Mouse (Mus musculus) neural tube, embryonic 13.5 days (tissue): Measurements from ENCODE around the gene Spg7. TPM values are rescaled to one million over a fixed set of nuclear protein-coding genes. Genes with fewer than 3 reads are reported as not detected.
A peak's percentile ranks its signal among the peaks of the same experiment; 100 is the strongest.

Source experiments
- ATAC-seq: fragments of 200-750 bp; cut with Nextera tagmentation; 2 replicates; pipeline ENCODE4 v1.8.0; 2017; ENCODE audit warnings: low read depth, mild to moderate bottlenecking, moderate TSS enrichment, moderate library complexity
- H3K27ac ChIP-seq: fragments of 300-500 bp; sonication (generic); replicated peaks from 2 replicates; pipeline ENCODE4 v1.5.1; 2015; ENCODE audit warnings: moderate library complexity, mild to moderate bottlenecking, inconsistent platforms
- H3K27me3 ChIP-seq: fragments of 300-500 bp; sonication (generic); 2 replicates; pipeline ENCODE4 v1.6.1; 2015; ENCODE audit warnings: mild to moderate bottlenecking, inconsistent platforms
- H3K36me3 ChIP-seq: fragments of 300-500 bp; sonication (generic); 2 replicates; pipeline ENCODE4 v1.6.1; 2015; ENCODE audit warnings: mild to moderate bottlenecking, inconsistent platforms
- H3K4me1 ChIP-seq: fragments of 300-500 bp; sonication (generic); replicated peaks from 2 replicates; pipeline ENCODE4 v1.6.1; 2015; ENCODE audit warnings: inconsistent platforms
- H3K4me2 ChIP-seq: fragments of 300-500 bp; sonication (generic); 2 replicates; pipeline ENCODE4 v1.6.1; 2015; ENCODE audit warnings: inconsistent platforms, mild to moderate bottlenecking, moderate library complexity
- H3K4me3 ChIP-seq: fragments of 300-500 bp; sonication (generic); 2 replicates; pipeline ENCODE4 v1.5.1; 2015; ENCODE audit warnings: mild to moderate bottlenecking, inconsistent platforms
- H3K9ac ChIP-seq: fragments of 300-500 bp; sonication (generic); 2 replicates; pipeline ENCODE4 v1.6.1; 2015; ENCODE audit warnings: moderate library complexity, mild to moderate bottlenecking, inconsistent platforms
- H3K9me3 ChIP-seq: fragments of 300-500 bp; sonication (generic); 2 replicates; pipeline ENCODE4 v1.6.1; 2016; ENCODE audit warnings: inconsistent platforms
- WGBS: fragments of 180-500 bp; shearing (Covaris S2); methylation state at CpG from one replicate; pipeline ENCODE4 v1.1.7; 2015; 5-methylcytosine and 5-hydroxymethylcytosine counted together
- polyA plus RNA-seq: library from polyadenylated mRNA; unstranded; fragments of >200 nt; fragmentation: Nextera tagmentation; extraction: Ambion mirVana; gene quantifications from 2 replicates; pipeline ENCODE4 v1.2.1, GENCODE M21; 2015

Spg7 gene
- polyA plus RNA-seq, 1 experiment from 2014 or later = 48.7 TPM

DNA sequence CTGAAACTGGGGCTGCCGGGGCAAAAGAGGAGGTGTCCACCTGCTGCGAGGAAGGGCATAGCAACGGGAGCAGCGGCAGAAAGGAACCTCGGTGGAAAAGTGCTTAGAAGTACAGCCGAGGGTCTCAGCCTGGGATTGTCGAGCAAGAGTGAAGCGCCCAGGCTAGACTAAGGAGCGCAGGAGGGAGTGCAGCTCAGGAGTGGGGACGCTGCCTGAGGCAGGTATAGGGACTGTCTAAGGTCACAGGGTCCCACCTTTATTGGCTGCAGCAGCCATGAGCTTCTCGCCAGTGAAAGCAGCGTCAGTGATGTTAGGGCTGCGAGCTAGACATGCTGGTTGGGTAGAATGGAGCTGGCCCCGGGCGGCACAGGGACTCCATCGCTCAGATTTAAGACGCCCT, 55.0 kb downstream of the Spg7 start:
- peak overlapping the region; percentile 70 for H3K9ac ChIP-seq
- H3K9me3 ChIP-seq = no peaks in the 10 kb centered on the region
- H3K4me1 ChIP-seq = peaks cover 18% of the 10 kb centered on the region
- H3K4me3 ChIP-seq = peak overlapping the region; percentile 43
- peak overlapping the region; percentile 70 for H3K4me2 ChIP-seq
- H3K36me3 ChIP-seq = no peaks in the 10 kb centered on the region
- peak; percentile 56 for ATAC-seq
- H3K27ac ChIP-seq = no peak overlapping the region
- 4% methylated on average over 17 of the region's 17 CpGs for WGBS
- peaks cover 71% of the 10 kb centered on the region for H3K27me3 ChIP-seq

DNA sequence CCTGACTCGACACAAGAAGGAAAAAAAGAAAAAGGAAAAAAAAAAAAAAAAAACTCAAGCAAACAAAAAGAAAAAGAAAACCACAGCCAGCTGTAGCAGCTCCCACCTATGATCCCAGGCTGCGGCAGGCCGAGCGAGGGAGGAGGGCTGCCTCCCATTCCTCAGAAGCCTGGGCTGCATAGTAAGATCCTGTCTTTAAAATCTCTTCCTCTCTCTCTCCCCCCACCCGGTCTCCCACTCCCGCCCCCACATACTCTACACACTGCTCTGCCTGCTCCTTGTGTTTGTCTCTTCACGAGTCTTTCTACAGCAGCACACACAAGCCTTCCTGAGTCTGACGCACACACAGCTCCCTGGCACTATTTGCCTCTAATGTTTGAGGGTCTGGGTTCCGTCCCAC, 59.3 kb downstream of the Spg7 start:
- no peak for ATAC-seq
- Histone ChIP-seq H3K36me3 (no peaks in the 10 kb centered on the region), H3K27me3 (peaks cover 66% of the 10 kb centered on the region), H3K27ac (no peak overlapping the region), H3K9me3 (no peaks in the 10 kb centered on the region), H3K9ac (no peak overlapping the region), H3K4me3 (no peak overlapping the region), H3K4me2 (no peak overlapping the region), H3K4me1 (peaks cover 15% of the 10 kb centered on the region)
- WGBS = 73% methylated on average over 9 of the region's 9 CpGs

DNA sequence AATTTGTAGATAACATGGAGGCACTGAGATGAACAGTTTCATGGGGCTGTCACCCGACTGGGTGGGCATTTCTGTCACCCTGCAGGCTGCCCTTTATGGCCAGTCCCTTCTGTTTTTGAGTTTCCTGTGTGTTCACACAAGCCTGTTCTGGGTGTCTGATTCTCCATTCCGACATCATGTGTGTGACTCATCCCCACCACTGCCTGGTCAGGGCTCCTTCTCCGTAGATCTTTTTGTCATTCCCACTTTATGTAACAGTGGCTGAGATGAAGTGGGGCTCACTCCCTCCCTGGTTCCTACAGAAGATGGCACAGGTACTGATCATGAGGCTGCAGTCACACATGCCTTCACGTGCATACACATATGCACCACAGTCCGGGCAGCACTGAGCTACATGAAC, 59.9 kb downstream of the Spg7 start:
- Histone ChIP-seq H3K4me1 (peaks cover 9% of the 10 kb centered on the region), H3K4me2 (no peak overlapping the region), H3K4me3 (no peak overlapping the region), H3K36me3 (no peaks in the 10 kb centered on the region), H3K9me3 (no peaks in the 10 kb centered on the region), H3K9ac (no peak overlapping the region), H3K27me3 (peaks cover 64% of the 10 kb centered on the region), H3K27ac (no peak overlapping the region)
- WGBS = 78% methylated on average over 5 of the region's 5 CpGs
- ATAC-seq = no peak

DNA sequence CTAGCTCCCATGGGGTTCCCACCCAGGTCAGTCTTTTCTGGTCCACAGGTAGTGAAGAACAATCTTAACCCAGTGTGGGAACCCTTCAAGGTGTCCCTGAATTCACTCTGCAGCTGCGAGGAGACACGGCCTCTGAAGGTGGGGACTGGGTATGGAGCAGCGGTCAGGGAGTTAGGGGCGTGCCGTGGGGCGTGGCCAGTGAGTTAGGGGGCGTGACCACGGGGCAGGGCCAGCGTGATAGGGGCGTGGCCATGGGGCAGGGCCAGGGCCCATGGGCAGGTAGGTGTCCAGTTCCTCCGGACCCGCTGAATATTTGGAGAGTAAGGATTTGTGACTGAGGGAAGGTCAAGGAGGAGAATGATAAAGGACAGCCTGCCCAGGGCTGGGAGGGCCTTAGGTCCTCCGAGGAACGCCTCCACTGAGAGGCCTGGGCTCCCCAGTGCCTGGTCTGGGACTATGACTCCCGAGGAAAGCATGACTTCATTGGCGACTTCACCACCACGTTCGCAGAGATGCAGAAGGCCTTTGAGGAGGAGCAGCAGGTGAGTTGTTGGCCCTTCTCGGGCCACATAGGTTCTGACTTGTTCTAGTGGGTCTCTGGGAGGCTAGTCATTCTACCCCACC, 63.6 kb downstream of the Spg7 start:
- 6% methylated on average over 19 of the region's 19 CpGs for WGBS
- no peak overlapping the region for H3K4me2 ChIP-seq
- H3K9ac ChIP-seq = no peak overlapping the region
- H3K27ac ChIP-seq = no peak overlapping the region
- no peaks in the 10 kb centered on the region for H3K36me3 ChIP-seq
- H3K4me3 ChIP-seq = no peak overlapping the region
- no peaks in the 10 kb centered on the region for H3K9me3 ChIP-seq
- H3K27me3 ChIP-seq = peaks cover 35% of the 10 kb centered on the region
- 0 out of 2 replicates have a peak, but pooled peaks cover 3% of the 10 kb centered on the region for H3K4me1 ChIP-seq
- ATAC-seq = no peak

DNA sequence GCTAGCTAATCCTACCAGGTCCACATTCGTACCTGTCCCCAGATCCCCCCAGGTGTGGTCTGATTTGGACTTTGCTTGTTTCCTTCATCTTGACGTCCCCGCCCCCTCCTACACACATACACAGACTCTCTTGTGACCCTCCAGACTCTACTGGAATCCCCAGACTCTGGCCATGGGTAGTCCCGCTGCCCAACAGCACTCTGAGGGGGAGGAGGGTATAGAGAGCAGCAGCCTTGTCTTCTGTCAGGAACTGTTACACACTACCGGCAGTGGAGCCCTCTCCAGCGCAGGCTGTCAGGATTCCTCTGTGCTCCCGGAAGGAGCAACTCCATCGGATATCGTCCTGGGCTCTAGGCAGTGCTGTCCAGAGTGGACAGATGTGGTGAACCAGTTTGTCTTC, 68.3 kb downstream of the Spg7 start:
- no peak overlapping the region for H3K4me2 ChIP-seq
- peaks cover 15% of the 10 kb centered on the region for H3K4me1 ChIP-seq
- no peak for ATAC-seq
- peaks cover 14% of the 10 kb centered on the region for H3K27me3 ChIP-seq
- no peaks in the 10 kb centered on the region for H3K9me3 ChIP-seq
- H3K36me3 ChIP-seq = no peaks in the 10 kb centered on the region
- WGBS = 70% methylated on average over 9 of the region's 9 CpGs
- H3K4me3 ChIP-seq = no peak overlapping the region
- no peak overlapping the region for H3K27ac ChIP-seq
- no peak overlapping the region for H3K9ac ChIP-seq

DNA sequence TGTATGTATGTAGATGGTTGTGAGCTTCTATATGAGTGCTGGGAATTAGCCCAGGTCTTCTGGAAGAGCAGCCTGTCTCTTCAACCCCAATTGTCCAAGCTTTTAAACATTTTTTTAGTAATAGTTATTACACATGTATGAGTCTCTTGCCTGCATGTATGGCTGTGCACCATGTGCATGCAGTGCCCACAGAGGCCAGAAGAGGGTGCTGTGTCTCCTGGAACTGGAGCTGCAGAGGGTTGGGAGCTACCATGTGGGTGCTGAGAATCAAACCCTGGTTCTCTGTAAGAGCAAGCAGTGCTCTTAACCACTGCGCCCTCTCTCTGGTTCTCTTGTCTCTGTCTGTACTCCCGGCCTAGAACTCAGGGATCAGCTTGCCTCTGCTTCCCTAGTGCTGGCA, 70.2 kb downstream of the Spg7 start:
- Histone ChIP-seq H3K4me1 (peaks cover 24% of the 10 kb centered on the region), H3K9ac (no peak overlapping the region), H3K36me3 (no peaks in the 10 kb centered on the region), H3K4me3 (no peak overlapping the region), H3K4me2 (no peak overlapping the region), H3K27ac (no peak overlapping the region), H3K27me3 (no peaks in the 10 kb centered on the region; the same call in 1 of the 2 replicates), H3K9me3 (no peaks in the 10 kb centered on the region)
- WGBS = 96% methylated on average over 2 of the region's 2 CpGs
- no peak for ATAC-seq

DNA sequence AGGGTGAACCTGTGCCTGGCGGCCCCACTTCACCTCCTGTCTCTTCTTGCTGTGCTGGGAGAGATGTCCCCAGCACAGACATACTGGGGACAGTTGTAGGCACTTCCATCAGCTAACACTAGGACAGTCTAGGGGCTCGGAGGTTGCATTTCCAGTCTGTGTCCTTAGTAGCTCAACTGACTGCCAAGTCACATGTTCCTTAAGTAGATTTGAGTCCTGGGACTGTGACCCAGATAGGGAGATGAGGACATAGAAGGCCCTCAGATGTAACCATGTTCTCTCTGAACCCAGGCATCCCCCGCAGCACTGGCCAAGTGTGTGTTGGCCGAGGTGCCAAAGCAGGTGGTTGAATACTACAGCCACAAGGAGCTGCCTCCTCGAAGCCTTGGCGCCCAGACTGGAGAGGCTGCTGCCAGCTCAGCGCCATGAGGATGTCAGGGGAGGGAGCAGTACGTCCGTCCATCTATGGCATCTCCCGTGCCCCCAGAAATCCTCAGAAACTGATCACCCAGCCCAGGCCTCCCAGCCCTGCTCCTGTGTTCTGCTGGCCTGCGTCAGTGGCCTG, 71.5 kb downstream of the Spg7 start:
- no peaks in the 10 kb centered on the region; the same call in 1 of the 2 replicates for H3K27me3 ChIP-seq
- H3K4me1 ChIP-seq = peaks cover 27% of the 10 kb centered on the region
- H3K9ac ChIP-seq = no peak overlapping the region
- 88% methylated on average over 11 of the region's 11 CpGs for WGBS
- no peak overlapping the region for H3K27ac ChIP-seq
- ATAC-seq = no peak
- no peak overlapping the region for H3K4me3 ChIP-seq
- no peaks in the 10 kb centered on the region for H3K9me3 ChIP-seq
- H3K36me3 ChIP-seq = no peaks in the 10 kb centered on the region
- H3K4me2 ChIP-seq = no peak overlapping the region

DNA sequence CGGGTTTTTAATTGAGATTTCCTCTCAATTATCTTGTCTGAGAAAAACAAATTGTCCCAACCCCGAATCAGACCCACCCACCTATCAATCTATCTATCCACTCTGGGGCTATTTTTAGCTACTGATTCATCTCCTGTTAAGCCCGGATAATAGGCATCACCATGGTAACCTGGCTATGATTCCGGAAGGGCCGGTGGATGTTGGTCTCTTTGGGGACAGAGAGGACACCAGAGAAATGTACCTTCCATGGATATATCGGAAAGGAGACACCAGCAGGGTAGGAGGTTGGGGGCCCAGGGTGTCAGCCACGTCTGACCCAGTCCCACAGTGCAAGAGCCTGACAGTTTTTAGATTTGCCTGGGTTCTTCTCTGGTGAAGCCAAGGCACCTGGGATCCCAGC, 72.7 kb downstream of the Spg7 start:
- H3K4me2 ChIP-seq = peak overlapping the region; percentile 34
- peaks cover 27% of the 10 kb centered on the region for H3K4me1 ChIP-seq
- H3K9ac ChIP-seq = 0 out of 2 replicates have a peak overlapping the region, but pooled peaks have one; percentile 17
- WGBS = 6% methylated on average over 7 of the region's 7 CpGs
- no peak for ATAC-seq
- H3K27ac ChIP-seq = peak overlapping the region; percentile 49; the same call in 1 of the 2 replicates
- H3K36me3 ChIP-seq = no peaks in the 10 kb centered on the region
- no peak overlapping the region for H3K4me3 ChIP-seq
- H3K27me3 ChIP-seq = no peaks in the 10 kb centered on the region; the same call in 1 of the 2 replicates
- no peaks in the 10 kb centered on the region for H3K9me3 ChIP-seq

DNA sequence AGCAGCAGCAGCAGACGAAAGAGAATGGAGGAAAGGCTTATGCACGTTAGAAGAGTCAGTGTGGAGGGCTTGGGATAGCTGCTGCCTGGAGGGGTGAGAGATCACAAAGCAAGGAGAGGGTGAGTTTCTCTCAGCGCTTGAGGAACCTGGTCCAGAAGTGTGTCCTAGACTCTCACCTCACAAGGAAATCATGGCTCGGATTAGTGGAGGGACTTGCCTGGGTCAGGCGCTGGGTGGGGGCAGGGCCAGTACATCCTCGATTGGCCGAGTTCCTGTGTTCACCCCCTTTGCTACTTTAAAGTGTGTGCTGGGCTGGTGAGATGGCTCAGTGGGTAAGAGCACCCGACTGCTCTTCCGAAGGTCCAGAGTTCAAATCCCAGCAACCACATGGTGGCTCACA, 73.1 kb downstream of the Spg7 start:
- Histone ChIP-seq H3K27ac (peak overlapping the region; percentile 49; the same call in 1 of the 2 replicates), H3K36me3 (no peaks in the 10 kb centered on the region), H3K9ac (0 out of 2 replicates have a peak overlapping the region, but pooled peaks have one; percentile 17), H3K4me3 (no peak overlapping the region), H3K4me1 (peaks cover 27% of the 10 kb centered on the region), H3K27me3 (no peaks in the 10 kb centered on the region; the same call in 1 of the 2 replicates), H3K9me3 (no peaks in the 10 kb centered on the region), H3K4me2 (peak overlapping the region; percentile 34)
- ATAC-seq = no peak
- 48% methylated on average over 9 of the region's 9 CpGs for WGBS

DNA sequence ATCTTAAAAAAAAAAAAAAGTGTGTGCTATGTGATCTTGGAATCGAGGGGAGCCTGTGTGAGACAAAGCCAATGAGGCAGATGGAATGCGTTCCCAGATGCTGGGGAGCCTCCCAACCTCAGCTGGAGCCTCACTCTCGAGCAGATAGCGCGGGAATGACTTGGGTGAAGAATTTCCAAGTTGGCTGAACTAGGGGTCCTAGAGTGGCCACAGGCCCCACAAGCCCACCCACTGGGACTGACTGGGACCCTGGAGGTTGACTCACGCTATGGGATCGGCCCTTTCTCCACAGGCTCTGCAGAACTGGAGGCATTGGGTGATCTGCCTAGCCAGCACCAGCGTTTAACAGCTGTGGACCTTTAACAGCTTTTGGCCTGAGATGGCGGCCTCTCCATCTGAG, 73.5 kb downstream of the Spg7 start:
- WGBS = 84% methylated on average over 9 of the region's 9 CpGs
- H3K9me3 ChIP-seq = no peaks in the 10 kb centered on the region
- H3K9ac ChIP-seq = no peak overlapping the region
- H3K4me2 ChIP-seq = no peak overlapping the region
- H3K27me3 ChIP-seq = no peaks in the 10 kb centered on the region; the same call in 1 of the 2 replicates
- no peak overlapping the region for H3K4me3 ChIP-seq
- peaks cover 27% of the 10 kb centered on the region for H3K4me1 ChIP-seq
- H3K27ac ChIP-seq = no peak overlapping the region
- no peak for ATAC-seq
- H3K36me3 ChIP-seq = no peaks in the 10 kb centered on the region

DNA sequence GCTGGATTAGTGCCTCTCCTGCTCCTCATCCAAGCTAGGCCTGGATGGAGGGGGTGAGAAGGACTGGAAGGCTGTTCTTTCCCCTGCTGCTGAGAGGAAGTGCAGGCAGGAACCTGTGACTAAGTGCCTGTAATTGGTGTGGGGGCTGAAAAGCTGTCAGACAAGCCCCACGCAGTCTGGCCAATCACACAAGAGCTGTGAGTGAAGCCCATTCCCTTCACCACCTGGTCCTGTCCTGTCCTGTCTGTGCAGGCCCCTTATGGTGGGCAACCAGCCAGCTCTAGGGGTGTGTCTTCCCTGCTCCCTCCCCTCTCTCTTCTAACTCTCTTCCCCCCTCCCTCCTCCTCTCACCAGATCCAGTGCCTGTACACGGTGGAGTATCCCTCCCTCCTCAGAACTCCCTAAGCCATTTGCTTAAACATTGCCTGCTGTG, 74.9 kb downstream of the Spg7 start:
- H3K9me3 ChIP-seq = no peaks in the 10 kb centered on the region
- H3K36me3 ChIP-seq = no peaks in the 10 kb centered on the region
- 7% methylated on average over 2 of the region's 2 CpGs for WGBS
- ATAC-seq = peak; percentile 76
- H3K4me2 ChIP-seq = no peak overlapping the region
- no peaks in the 10 kb centered on the region; the same call in 1 of the 2 replicates for H3K27me3 ChIP-seq
- peaks cover 27% of the 10 kb centered on the region for H3K4me1 ChIP-seq
- H3K4me3 ChIP-seq = no peak overlapping the region
- H3K9ac ChIP-seq = no peak overlapping the region
- peak overlapping the region; percentile 62; the same call in 1 of the 2 replicates for H3K27ac ChIP-seq

DNA sequence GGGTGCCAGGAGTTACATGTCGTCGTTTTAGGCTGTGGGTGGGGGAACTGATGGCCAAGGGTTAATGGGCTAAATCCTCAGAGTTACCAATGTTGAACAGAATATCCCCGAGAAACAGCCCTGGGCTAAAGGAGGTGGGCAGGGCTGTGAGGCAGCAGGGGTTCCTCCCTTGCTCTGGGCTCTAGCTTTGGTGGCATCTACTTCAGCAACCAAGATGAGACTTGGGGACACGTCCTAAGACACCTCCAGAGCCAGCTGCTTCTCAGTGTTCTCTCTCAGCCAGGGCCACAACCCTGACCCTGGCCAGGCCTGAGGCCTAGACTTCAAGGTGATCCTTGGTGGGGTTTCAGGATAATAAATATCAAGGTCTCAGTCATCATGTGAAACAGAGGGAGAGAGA, 76.0 kb downstream of the Spg7 start:
- Histone ChIP-seq H3K9ac (no peak overlapping the region), H3K27ac (no peak overlapping the region), H3K27me3 (no peaks in the 10 kb centered on the region; the same call in 1 of the 2 replicates), H3K4me1 (peaks cover 27% of the 10 kb centered on the region), H3K36me3 (no peaks in the 10 kb centered on the region), H3K4me3 (no peak overlapping the region), H3K4me2 (no peak overlapping the region), H3K9me3 (no peaks in the 10 kb centered on the region)
- WGBS = 64% methylated on average over 4 of the region's 4 CpGs
- ATAC-seq = no peak
